Mouse (Mus musculus): ENCODE measurements around the gene Atp6v0a1.

Atp6v0a1 gene

DNA sequence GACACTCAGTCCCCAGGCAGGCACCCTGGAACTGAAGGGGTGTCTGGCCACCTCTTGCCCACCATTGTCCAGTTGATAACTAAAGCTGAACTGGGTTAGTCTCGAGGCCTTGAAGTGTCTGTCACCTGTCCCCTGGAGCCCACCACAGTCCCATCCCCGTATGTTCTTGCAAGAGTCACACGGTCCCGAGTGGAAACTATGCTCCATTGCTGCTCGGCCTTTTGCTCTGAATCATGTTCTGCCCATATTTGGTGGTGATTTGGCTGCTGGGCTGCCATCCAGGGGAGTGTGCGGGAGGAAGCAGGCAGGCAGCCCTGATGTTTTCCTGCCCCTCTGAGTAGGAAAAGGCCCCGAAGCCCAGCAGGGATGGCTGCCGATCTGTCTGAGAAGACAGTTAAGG lies 50.9 kb downstream of the Atp6v0a1 start:
- DNase-seq (ENCODE audit: low spot score in 2 of 2), result no peak

DNA sequence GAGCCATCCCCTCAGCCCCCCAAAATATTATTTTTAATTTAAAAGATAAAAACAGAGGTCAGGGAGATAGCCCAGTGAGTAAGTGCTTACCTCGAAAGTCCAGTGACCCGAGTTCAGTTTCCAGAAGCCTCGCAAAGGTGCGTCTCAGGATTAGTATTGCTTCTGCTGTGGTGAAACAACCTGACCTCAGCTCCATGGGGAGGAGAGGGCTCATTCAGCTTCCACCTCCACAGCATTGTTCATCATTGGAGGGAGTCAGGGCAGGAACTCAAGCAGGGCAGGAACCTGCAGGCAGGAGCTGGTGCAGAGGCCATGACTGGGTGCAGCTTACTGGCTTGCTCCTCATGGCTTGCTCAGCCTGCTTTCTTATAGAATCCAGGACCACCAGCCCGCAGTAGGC lies 51.8 kb downstream of the Atp6v0a1 start:
- DNase-seq (ENCODE audit: low spot score in 2 of 2), result no peak

DNA sequence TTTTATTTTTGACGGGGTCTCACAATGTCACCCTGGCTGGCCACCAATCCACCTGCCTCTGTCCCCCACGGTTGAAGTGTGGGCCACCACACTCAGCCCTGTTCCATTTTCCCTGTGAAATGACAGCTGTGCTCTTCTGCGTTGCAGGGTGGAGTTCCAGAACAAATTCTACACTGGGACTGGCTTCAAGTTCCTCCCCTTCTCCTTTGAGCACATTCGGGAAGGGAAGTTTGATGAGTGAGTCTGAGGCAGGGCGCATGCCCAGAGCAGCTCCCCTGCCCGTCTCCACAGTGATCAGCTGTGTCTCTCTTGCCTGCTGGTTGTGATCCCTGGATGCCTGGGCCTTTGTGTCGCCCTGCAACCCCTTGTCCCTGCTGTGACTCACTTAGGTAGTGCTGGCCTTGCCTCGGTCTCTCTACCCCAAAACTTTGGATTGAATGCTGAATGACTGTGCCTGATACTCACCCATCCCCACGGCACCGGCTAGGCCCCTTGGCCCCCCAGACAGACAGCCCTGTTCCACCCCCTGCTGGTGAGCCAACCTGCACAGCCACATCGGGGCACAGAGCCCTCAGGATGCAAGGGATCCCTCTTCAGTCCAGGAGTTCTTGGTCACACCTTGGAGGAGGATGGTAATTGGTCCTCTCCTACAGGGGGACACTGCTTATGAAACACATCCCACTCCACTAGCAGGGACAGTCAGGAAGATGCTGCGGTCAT lies 53.1 kb downstream of the Atp6v0a1 start:
- DNase-seq (ENCODE audit: low spot score in 2 of 2), result no peak

DNA sequence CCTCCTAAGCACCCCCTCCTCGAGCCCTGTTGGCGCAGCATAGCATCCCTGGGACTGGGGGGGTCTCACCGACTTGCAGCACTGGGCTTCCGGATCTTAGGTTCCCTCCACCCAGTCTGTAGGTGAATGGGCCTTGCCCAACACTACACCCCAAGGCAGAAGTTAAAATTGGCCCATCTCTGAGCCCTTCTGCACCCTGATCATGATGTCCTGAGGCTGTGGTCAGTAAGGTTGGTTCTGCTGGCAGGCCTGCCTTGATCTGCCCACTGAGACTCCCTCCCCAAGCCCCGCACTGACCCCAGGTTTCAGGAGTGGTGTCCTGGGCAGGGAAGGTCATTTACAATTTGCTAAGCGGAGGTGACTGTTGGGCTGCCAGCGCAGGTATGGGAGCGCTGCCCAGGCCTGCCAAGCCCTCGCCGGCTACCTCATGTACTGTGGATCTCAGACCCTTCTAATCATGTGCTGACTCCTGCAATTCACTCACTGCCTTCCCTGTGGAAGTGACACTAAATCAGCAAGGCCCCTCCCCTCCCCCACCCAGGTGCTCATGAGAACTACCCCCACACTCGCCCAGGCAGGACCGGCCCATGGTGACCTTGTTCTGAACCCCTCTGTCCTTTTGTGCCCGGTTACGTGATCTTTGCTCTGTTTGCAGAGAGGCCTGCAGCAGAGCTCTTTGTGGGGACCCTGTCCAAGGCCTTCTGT lies 53.9 kb downstream of the Atp6v0a1 start:
- DNase-seq (ENCODE audit: low spot score in 2 of 2), result no peak

DNA sequence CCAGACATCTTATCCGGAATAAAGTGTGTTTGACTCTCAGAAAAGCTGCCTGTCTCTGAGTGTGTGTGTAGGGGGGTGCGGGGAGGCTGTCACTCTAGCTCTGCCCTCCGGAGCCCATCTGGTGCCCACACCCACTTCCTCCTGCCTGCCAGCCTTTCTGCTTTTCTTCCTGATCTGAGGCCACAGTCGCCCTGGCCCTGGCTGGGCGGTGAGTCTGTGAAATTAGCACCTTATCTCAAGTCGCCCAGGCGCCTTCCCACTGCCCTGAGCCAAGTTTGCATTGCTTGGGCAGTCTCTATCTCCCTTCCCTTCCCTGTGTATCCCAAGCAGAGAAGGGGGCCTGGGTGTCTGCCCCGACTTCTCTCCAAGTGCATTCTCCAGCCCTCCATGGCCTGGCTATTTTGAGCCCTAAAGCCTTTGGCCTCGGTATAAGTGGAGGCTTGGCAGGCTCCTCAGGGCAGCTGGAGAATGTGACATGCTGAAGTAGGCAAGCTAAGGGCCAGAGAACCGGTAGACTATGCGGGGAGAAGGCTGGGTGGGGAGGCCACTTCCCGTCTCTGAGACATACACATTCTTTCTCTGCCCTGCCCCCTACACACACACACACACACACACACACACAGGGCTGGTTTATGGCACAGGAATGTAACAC lies 54.5 kb downstream of the Atp6v0a1 start:
- DNase-seq (ENCODE audit: low spot score in 2 of 2), result peak; percentile 72 to 77

DNA sequence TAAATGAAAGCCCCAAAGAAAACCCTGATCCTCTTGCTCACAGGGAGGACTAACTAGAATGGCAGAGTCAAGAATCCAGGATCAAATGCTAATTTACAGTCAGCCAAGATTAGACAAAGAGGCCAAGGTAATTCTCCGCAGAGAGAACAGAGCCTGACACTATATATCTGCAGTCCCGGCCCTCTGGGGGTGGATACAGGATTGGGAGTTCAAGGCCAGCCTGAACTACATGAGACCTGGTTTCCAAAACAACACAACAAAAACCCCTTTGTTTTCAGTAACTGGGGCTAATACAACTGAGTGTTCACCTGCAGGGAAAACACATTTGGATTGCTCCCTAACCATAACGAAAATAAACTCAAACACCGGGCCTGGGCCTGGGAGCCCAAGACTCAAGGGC lies 55.2 kb downstream of the Atp6v0a1 start:
- DNase-seq (ENCODE audit: low spot score in 2 of 2), result no peak

DNA sequence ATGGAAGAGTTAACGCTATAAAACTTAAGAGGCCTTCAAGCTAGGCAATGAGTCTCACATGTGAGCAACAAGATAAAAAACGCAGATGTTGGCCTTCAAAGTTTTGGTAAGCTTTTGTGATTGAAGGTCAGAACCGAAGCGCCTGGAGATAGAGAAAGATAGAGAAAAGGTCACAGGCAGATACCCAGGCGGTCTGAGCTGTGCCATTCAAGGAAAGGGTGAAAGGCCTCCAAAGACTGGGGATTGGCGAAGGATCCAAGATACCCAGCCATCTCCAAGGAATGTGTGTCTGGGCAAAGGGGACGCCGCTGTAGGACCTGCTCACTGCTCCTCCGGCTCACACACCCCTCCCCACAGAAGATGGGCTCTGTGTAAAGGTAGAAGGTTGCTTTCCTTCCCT lies 55.8 kb downstream of the Atp6v0a1 start:
- no peak for DNase-seq (ENCODE audit: low spot score in 2 of 2)

DNA sequence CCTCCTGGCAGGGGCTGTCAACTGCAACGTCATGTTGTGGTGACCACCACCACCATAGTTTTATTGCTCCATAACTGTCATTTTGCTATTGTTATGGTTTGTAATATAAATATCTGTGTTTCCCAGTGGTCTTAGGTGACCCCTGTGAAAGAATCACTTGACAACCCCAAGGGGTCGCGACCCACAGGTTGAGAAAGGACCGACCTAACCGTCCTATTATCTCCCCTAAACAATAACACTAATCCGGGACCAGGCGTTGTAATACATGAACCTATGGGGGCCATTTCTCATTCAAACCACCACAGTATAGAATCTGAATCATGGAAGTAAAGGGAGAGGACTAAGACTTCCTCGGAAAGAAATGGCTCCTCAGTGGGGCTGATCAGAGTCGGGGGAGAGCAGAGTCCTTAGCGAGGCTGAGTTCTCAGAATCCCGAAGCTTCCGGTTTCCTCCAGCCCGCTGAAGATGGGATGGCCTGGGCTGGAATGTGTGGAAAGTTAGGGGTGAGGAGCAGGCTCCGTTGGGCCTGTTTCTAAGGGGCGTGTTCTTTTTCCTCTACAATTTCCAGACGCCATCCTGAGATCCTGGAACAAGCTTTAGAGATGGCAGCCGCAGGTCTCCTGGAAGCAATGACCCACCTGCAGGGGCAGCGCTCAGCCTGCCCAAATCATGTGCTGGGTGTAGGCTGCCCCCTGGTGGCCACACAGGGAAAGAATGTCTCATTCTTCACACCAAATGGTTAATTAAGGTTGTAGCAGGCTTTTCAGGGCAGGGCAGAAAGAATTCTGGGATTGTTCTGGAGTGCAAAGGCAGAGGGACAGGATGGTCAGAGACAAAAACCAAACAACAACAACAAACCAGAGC lies 57.5 kb downstream of the Atp6v0a1 start:
- peak; percentile 81 to 84 for DNase-seq (ENCODE audit: low spot score in 2 of 2)

DNA sequence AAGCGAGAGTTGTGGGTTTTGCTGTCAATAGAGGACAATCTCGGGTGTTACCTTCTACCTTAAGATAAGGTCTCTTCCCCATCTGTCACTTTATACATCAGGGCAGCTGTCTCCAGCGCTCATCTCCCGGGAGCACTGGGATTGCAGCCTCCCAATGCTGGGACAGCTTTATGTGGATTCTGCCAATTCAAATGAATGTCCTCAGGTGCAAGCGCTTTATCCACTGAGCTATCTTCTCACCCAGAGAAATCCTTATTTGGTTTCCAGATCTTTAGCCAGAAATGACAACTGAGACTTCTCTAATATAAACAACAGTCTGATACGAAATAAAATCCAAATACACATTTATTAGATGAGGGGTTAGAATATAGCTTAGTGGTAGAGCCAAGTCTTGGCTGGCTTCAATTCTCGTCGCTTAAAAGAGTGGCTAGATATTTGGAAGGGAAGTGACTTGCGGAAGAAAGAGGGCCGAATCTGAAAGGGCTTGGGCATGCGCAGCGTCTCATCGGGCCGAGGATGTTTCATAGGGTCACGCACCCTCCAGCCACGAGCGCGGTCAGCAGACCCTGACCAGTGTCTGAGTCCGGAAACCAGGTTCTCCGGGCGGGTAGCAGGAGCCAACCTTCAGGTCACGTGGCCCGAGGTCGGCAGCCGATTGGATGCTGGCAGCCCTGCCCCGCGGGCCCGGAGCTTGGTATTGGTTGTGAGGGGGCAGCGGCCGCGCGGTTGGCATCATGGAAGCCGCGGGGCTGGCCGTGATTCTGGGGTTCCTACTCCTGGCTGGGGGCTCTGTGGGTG lies 60.3 kb downstream of the Atp6v0a1 start, which contains the start of gene Naglu:
TSS of gene Naglu (plus strand) at position 622 of the 798 bp plus-strand sequence.
- DNase-seq (ENCODE audit: low spot score in 2 of 2), result peak; percentile 98

DNA sequence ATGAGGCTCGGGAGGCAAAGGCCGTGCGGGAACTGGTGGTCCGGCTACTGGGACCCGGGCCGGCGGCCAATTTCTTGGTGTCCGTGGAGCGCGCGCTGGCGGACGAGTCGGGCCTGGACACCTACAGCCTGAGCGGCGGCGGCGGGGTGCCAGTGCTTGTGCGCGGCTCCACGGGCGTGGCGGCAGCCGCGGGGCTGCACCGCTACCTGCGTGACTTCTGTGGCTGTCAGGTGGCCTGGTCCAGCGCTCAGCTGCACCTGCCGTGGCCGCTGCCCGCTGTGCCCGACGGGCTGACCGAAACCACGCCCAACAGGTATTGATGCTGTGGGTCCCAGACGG lies 60.9 kb downstream of the Atp6v0a1 start:
- no peak for DNase-seq (ENCODE audit: low spot score in 2 of 2)

DNA sequence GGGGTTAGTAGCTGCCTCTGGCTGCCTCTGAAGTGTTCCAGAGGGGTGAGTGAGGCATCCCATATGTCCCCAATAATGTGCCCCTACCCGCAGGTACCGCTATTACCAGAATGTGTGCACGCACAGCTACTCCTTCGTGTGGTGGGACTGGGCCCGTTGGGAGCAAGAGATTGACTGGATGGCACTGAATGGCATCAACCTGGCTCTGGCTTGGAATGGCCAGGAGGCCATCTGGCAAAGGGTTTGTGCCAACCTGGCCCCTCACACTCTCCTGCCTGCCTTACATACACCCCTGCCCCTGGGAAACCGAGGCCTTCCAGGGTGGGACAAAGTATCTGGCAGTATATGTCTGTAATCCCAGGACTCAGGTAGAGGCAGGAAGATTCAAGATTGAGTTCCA lies 61.7 kb downstream of the Atp6v0a1 start:
- DNase-seq (ENCODE audit: low spot score in 2 of 2), result no peak

DNA sequence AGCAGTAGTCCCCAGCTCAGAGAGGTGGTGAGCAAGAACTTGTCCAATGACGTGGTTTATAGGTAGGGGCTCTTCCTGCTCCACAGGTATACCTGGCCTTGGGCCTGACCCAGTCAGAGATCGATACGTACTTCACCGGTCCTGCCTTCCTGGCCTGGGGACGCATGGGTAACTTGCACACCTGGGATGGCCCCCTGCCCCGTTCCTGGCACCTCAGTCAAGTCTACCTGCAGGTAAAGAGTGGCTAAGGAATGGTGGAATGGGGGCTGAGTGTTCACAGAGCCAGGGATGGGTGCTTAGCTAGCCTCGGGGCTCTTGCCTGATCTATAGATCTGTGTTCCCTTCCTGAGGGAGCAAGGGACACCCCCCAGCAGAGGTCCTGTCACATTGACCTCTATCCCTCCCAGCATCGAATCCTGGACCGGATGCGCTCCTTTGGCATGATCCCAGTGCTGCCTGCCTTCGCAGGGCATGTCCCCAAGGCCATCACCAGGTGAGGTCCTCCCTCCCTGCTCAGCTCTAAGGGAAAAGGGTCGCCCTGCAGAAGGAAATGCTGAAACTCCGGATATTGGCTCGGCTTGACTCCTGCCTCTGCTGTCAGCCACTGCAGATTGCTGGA lies 62.7 kb downstream of the Atp6v0a1 start:
- no peak for DNase-seq (ENCODE audit: low spot score in 2 of 2)

DNA sequence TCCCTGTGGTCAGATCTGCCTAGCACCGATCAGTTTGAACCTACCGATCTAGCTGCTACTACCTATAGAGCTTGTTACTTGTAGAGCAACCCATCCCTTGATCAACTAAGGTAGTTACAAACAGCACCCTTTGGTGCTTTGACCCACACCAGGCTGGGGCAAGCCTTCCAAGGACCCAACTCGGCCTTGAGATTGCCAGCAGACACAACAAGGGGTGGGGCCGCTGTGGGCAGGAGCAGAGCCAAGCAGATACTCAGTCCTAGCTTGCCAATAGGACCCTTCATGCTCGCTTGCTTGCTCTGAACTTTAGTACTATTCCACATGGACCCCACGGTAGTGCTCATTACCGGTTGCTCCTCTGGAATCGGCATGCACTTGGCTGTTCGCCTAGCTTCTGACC lies 68.9 kb downstream of the Atp6v0a1 start, which contains the start of gene Hsd17b1:
TSS of gene Hsd17b1 (plus strand) at position 291 of the 400 bp plus-strand sequence.
- no peak for DNase-seq (ENCODE audit: low spot score in 2 of 2)

DNA sequence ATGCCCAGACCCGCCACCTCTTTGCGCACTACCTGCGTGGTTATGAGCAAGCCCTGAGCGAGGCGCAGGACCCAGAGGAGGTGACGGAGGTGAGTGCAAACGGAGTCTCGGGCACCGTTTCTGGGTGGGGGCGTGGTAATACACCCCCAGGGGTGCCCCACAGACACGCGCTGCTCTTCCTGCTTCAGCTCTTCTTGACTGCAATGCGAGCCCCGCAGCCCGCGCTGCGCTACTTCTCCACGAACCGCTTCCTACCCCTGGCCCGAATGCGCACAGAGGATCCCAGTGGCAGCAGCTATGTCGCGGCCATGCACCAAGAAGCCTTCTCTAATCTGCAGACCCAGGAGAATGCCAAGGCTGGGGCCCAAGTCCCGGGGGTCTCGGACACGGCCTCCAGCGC lies 70.5 kb downstream of the Atp6v0a1 start:
- DNase-seq (ENCODE audit: low spot score in 2 of 2), result no peak

DNA sequence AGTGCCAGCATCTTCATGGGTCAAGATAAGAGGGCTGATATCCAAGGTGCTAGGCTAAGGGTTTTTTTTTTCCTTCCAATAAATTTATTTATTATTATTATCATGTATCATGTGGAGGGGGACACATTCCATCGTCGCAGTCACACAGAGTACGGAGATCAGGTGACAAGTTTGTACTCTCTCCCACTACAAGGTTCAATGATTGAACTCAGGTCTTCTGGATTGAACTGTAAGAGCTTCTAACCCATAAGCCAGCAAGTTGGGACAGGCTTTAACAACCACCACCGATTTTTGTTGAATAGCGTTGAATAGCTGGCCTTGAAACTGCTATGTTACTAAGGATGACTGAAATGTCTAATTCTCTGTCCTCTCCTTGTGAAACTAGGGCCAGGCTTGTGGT lies 71.2 kb downstream of the Atp6v0a1 start:
- DNase-seq (ENCODE audit: low spot score in 2 of 2), result no peak

DNA sequence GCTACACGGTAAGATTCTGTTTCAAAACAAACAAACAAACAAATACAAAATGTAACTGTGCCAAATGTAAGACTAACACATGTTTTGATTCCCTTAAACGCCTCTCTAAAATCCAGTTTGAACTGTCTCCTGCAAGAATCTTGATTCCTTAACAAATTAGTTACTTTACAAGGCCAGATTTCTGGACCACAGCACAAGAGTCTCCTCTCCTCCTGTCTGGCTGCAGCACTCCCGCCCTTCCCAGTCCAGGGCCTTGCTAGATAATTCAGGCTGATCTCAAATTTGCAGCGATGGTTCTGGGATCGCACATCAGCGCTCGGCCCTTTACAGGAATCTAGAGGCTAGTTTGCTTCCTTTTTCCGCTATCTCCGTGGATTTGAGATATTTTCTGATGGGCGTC lies 72.4 kb downstream of the Atp6v0a1 start:
- peak in 1 of 2 experiments; percentile 33 for DNase-seq (ENCODE audit: low spot score in 2 of 2)

DNA sequence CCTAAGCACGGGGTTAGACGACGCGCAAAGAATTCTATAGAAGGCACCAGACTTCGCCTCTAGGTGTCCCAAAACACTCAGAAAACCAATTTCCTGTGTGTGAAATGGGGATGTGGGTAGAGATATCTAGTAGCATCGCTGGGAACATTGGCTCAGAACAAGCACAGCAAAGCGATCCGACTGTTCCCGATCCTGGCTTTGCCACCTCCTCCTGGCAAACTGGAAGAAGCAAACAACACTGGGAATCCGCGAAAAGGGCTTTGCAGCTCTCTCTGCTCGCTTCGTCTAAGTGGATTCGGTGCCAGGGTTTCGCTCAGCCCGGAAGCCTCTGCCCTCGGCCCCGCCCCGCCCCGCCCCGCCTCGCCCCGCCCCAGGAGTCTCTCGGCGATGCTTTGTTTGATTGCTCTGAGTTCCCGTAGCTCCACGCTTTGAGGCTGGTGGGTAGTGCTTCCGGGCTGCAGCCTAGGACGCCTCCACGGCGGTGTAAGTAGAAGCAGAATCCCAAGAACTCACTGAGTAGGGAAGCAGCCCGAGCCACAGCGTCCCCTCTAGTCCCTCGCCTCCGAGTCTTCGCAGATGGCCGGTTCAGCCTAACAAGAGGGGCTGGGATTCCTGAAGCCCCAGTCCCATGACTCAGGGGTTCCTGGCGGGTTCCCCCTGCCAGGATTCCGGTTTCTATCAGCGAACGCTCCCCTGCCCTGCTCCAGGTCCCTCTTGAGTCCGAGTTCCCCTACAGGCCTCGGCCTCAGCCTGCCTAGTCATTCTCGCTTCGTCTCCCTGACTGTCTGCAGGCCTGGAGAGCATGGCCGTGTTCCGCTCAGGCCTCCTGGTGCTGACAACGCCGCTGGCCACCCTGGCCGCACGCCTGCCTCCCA lies 73.2 kb downstream of the Atp6v0a1 start, which contains the start of gene Coasy:
TSS of gene Coasy (plus strand) at position 358 of the 875 bp plus-strand sequence.
- peak; percentile 91 to 95 for DNase-seq (ENCODE audit: low spot score in 2 of 2)

DNA sequence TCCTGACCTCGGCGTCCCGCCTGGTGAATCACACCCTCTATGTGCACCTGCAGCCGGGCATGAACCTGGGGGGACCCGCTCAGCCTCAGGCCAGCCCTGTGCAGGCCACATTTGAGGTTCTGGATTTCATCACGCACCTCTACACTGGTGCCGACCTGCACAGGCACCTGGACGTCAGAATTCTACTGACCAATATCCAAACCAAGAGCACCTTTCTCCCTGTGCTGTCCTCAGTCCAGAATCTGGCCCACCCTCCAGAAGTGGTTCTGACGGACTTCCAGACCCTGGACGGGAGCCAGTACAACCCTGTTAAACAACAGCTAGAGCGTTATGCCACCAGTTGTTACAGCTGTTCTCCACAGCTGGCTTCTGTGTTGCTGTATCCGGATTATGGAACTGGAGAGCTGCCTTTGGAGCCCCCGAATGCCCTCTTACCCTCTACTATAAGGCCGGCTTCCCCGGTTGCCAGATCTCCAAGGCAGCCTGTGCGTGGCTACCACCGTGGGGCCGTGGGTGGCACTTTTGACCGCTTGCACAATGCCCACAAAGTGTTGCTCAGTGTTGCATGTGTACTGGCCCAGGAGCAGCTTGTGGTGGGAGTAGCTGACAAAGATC lies 73.9 kb downstream of the Atp6v0a1 start:
- peak; percentile 51 to 64 for DNase-seq (ENCODE audit: low spot score in 2 of 2)

DNA sequence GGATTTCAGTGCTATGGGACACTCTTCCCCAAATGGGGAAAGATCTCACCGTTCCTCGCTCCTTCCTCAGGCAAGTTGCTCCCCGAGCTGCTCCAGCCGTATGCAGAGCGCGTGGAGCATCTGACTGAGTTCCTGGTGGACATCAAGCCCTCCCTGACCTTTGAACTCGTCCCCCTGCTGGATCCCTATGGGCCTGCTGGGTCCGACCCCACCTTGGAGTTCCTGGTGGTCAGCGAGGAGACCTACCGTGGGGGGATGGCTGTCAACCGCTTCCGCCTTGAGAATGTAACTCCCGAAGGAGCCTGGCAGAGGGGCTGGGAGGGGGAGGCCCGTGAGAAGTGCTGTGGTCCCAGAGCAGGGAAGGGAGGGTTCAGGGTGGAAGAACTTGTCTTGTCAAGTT lies 75.0 kb downstream of the Atp6v0a1 start:
- DNase-seq (ENCODE audit: low spot score in 2 of 2), result peak in 1 of 2 experiments; percentile 19
